Mouse (Mus musculus) lung, postnatal 0 days (tissue): ENCODE results near the gene Ccer1.

Source experiments
- CTCF ChIP-seq: IDR thresholded peaks from 2 replicates; pipeline ENCODE4 v1.5.1; 2016; ENCODE audit warnings: antibody characterized with exemption, mild to moderate bottlenecking
- EP300 ChIP-seq: IDR thresholded peaks from 2 replicates; pipeline ENCODE4 v1.6.1; 2016; ENCODE audit warnings: antibody characterized with exemption, mild to moderate bottlenecking, control low read depth

DNA sequence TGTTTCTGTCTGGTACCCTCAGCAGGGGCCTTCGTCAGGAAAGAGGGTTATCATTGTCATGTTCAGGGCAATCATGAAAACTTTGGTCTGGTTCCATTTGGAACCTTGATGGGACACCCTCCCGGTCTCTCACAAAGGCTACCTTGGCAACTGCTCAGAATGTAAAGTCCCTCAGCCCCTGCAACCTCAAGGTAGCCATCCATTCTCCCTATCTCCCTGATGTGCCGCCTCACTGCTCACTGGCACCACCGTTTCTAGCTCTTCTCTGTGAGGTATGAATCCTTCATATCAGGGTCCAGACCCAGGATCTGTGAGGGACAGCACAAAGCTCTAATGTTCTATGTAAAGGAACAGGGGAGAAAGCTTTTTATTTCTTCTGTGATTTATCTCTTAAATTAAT lies 21.7 kb downstream of the Ccer1 start:
- TF ChIP-seq CTCF (no peak), EP300 (no peak)
